10 mouse cellular contexts compared by ENCODE assay signal in the genomic region with DNA sequence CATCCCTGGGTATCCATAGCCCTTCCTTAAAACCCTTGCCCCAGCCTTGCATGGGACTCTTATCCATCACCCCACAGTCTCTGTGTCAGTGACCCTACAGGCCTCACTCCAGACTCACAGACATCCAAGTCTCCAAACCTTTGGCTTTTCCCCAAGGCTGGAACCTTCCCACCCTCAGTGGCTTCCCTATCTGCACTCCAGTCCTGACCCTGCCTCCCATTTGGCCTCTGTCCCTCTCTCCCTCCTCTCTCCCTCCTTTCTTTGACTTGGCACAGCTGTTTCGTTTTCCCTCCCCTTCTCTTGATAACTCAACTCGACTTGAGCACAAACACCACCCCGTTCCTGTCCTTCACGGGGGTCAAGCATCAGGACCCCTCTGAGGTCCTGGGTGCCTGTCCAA. TPM values are rescaled to one million over a fixed set of nuclear protein-coding genes. Genes with fewer than 3 reads are reported as not detected.
DNase-seq lines count a peak whose midpoint lies in the region.
"Had no signal": no experiment of that assay in that cellular context is flagged by ENCODE, and none has a peak within 500 bp of the region (broad histone marks: within the 10 kb centered on the region; RNA-seq: fewer than 3 reads in every experiment).

No protein-coding gene starts in this region.

- intact Hi-C loops in left cerebral cortex, postnatal 10 days (cut with DNase I) = no loop called here

- DNase-seq in adrenal gland, postnatal 14 days = peak; percentile 55
- no peak for DNase-seq in adrenal gland, postnatal 4 days (ENCODE audit: low spot score in 2 of 2)
- DNase-seq in urinary bladder, postnatal 14 days (ENCODE audit: low spot score) = peak; percentile 67
- no peak for DNase-seq in urinary bladder, postnatal 25 days (ENCODE audit: low spot score)
- DNase-seq in kidney, postnatal 25 days = peak; percentile 67 to 76
- no peak for DNase-seq in left cerebral cortex, adult 18-20 months (ENCODE audit: low spot score in 2 of 2)
- DNase-seq in left cerebral cortex, postnatal 10 days (ENCODE audit: extremely low spot score in 1 of 2, low spot score in 2 of 2) = no peak
- no peak for DNase-seq in right cerebral cortex, postnatal 4 days
- DNase-seq: cerebellum, adult 9-10 months; left cerebral cortex, postnatal 4 days had no signal

RNA-seq across cellular contexts. Expression of a gene that starts 20.1 kb away (rescaled TPM):
- 39.8 and 41.0 TPM in 2 replicates for total RNA-seq in adrenal gland, postnatal 14 days (2021)
- total RNA-seq in adrenal gland, postnatal 4 days (2021) = 10 to 100 TPM; 29.4 to 33.0 TPM
- 1 to 10 TPM; 1.6 to 1.9 TPM for total RNA-seq in left cerebral cortex, adult 18-20 months (2021)
- total RNA-seq in left cerebral cortex, postnatal 10 days (2021) = 1 to 10 TPM; 1.7 to 1.8 TPM

RNA-seq across cellular contexts. Expression of a gene that starts 43.5 kb away (rescaled TPM):
- 43.5 and 52.1 TPM in 2 replicates for total RNA-seq in adrenal gland, postnatal 14 days (2021)
- total RNA-seq in adrenal gland, postnatal 4 days (2021) = 10 to 100 TPM; 48.1 to 52.3 TPM
- total RNA-seq in left cerebral cortex, adult 18-20 months (2021) = 10 to 100 TPM; 60.1 to 63.2 TPM
- total RNA-seq in left cerebral cortex, postnatal 10 days (2021) = 10 to 100 TPM; 73.1 to 76.5 TPM

RNA-seq across cellular contexts. Expression of a gene that starts 45.9 kb away (rescaled TPM):
- 11.5 and 12.5 TPM in 2 replicates for total RNA-seq in adrenal gland, postnatal 14 days (2021)
- 10 to 100 TPM; 13.2 to 16.3 TPM for total RNA-seq in adrenal gland, postnatal 4 days (2021)
- 10 to 100 TPM; 11.4 to 14.3 TPM for total RNA-seq in left cerebral cortex, adult 18-20 months (2021)
- 10 to 100 TPM; 12.5 to 13.7 TPM for total RNA-seq in left cerebral cortex, postnatal 10 days (2021)

RNA-seq across cellular contexts. Expression of a gene that starts 53.2 kb away (rescaled TPM):
- total RNA-seq in adrenal gland, postnatal 14 days (2021) = 110 and 152 TPM in 2 replicates
- total RNA-seq in adrenal gland, postnatal 4 days (2021) = 100 to 1,000 TPM; 105 to 151 TPM
- total RNA-seq in left cerebral cortex, adult 18-20 months (2021) = 10 to 100 TPM; 29.6 to 32.7 TPM
- total RNA-seq in left cerebral cortex, postnatal 10 days (2021) = 1 to 10 TPM; 6.7 to 7.4 TPM

Comparison
In these comparisons a context has a peak if more than half of its experiments do, and no peak if none do; other contexts are left out.
1. DNase-seq: peak in adrenal gland, postnatal 14 days (single experiment), urinary bladder, postnatal 14 days (single experiment) and kidney, postnatal 25 days (2 of 2); none in adrenal gland, postnatal 4 days (0 of 2), urinary bladder, postnatal 25 days (single experiment), left cerebral cortex, adult 18-20 months (0 of 2), left cerebral cortex, postnatal 10 days (0 of 2) and right cerebral cortex, postnatal 4 days (single experiment).
2. RNA of a gene that starts 20.1 kb away (total RNA-seq): 39.8 to 41.0 TPM in adrenal gland, postnatal 14 days and 29.4 to 33.0 TPM in adrenal gland, postnatal 4 days; 1.6 to 1.9 TPM in left cerebral cortex, adult 18-20 months and 1.7 to 1.8 TPM in left cerebral cortex, postnatal 10 days; every median in the first group is over 10 times any median in the second.